Mouse (Mus musculus) midbrain, embryonic 13.5 days (tissue): ENCODE results near the gene Ankrd17. TPM values are rescaled to one million over a fixed set of nuclear protein-coding genes. Genes with fewer than 3 reads are reported as not detected.

Experiments used
- ATAC-seq: fragments of 200-750 bp; cut with Nextera tagmentation; 2 replicates; pipeline ENCODE4 v1.8.0; 2017; ENCODE audit warnings: mild to moderate bottlenecking, moderate TSS enrichment, moderate library complexity
- H3K27ac ChIP-seq: fragments of 300-500 bp; sonication (generic); 2 replicates; pipeline ENCODE4 v1.5.1; 2015; ENCODE audit warnings: inconsistent platforms, mild to moderate bottlenecking, moderate library complexity
- H3K27me3 ChIP-seq: fragments of 300-500 bp; sonication (generic); 2 replicates; pipeline ENCODE4 v1.6.1; 2015; ENCODE audit warnings: mild to moderate bottlenecking, inconsistent platforms
- H3K36me3 ChIP-seq: fragments of 300-500 bp; sonication (generic); 2 replicates; pipeline ENCODE4 v1.6.1; 2015; ENCODE audit warnings: mild to moderate bottlenecking, inconsistent platforms
- H3K4me1 ChIP-seq: fragments of 300-500 bp; sonication (generic); replicated peaks from 2 replicates; pipeline ENCODE4 v1.6.1; 2015; ENCODE audit warnings: inconsistent platforms
- H3K4me2 ChIP-seq: fragments of 300-500 bp; sonication (generic); replicated peaks from 2 replicates; pipeline ENCODE4 v1.6.1; 2015; ENCODE audit warnings: moderate library complexity, mild to moderate bottlenecking, inconsistent platforms
- H3K4me3 ChIP-seq: fragments of 300-500 bp; sonication (generic); replicated peaks from 2 replicates; pipeline ENCODE4 v1.5.1; 2015; ENCODE audit warnings: mild to moderate bottlenecking, inconsistent platforms
- H3K9ac ChIP-seq: fragments of 300-500 bp; sonication (generic); replicated peaks from 2 replicates; pipeline ENCODE4 v1.6.1; 2015; ENCODE audit warnings: mild to moderate bottlenecking, inconsistent platforms
- H3K9me3 ChIP-seq: fragments of 300-500 bp; sonication (generic); 2 replicates; pipeline ENCODE4 v1.6.1; 2016; ENCODE audit warnings: mild to moderate bottlenecking, inconsistent platforms
- WGBS: fragments of 180-500 bp; shearing (Covaris S2); methylation state at CpG from one replicate; pipeline ENCODE4 v1.1.7; 2015; 5-methylcytosine and 5-hydroxymethylcytosine counted together
- polyA plus RNA-seq: library from polyadenylated mRNA; unstranded; fragments of >200 nt; fragmentation: Nextera tagmentation; extraction: Ambion mirVana; gene quantifications from 2 replicates; pipeline ENCODE4 v1.2.1, GENCODE M21; 2015

Gene Ankrd17
- polyA plus RNA-seq, 1 experiment from 2014 or later: 32.2 TPM

DNA sequence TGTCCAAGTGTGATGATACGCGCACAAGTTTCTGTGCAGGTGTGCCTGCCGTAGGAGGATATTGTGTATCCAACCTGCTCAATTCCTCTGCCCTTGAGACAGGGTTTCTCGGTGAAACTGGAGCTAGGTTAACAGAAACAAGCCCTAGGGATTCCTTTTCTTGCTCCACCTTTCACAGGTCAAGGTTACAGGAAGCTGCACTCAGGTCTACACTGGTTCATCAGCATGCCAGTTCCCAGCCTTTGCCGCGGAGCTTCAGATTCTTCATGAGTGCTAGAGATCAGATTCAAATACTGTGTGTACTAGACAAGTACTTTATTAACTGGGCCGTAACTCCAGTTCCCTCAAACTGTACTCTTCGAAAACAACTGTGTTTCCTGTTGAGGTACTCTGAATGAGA is 131.2 kb downstream of the Ankrd17 start:
- no peak overlapping the region for H3K9ac ChIP-seq
- peaks cover 77% of the 10 kb centered on the region for H3K36me3 ChIP-seq
- no peak for ATAC-seq
- no peaks in the 10 kb centered on the region for H3K9me3 ChIP-seq
- H3K4me1 ChIP-seq: no peaks in the 10 kb centered on the region
- no peak overlapping the region for H3K4me2 ChIP-seq
- no peaks in the 10 kb centered on the region for H3K27me3 ChIP-seq
- no peak overlapping the region for H3K27ac ChIP-seq
- WGBS: 97% methylated on average over 8 of the region's 8 CpGs
- no peak overlapping the region for H3K4me3 ChIP-seq

DNA sequence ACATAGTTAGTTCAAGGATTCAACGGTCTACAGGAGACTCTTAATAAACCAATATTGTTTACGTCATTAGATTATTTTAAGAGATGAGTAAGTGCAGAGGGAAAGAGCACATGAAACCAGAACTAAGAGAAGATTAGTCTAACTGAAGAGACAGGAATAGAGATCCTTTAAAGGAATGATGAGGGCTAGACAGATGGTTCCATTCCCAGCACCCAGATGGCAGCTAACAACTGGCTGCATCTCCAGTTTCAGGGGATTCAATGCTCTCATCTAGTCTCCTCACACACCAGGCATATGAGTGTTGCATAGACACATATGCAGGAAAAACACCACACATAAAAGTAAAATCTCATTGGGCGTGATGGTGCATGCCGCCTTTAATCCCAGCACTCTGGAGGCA is 133.1 kb downstream of the Ankrd17 start:
- Histone ChIP-seq H3K27me3 (no peaks in the 10 kb centered on the region), H3K4me2 (no peak overlapping the region), H3K9ac (no peak overlapping the region), H3K4me3 (no peak overlapping the region), H3K4me1 (no peaks in the 10 kb centered on the region), H3K36me3 (peaks cover 82% of the 10 kb centered on the region), H3K27ac (no peak overlapping the region), H3K9me3 (no peaks in the 10 kb centered on the region)
- 95% methylated on average over 4 of the region's 4 CpGs for WGBS
- ATAC-seq: no peak

DNA sequence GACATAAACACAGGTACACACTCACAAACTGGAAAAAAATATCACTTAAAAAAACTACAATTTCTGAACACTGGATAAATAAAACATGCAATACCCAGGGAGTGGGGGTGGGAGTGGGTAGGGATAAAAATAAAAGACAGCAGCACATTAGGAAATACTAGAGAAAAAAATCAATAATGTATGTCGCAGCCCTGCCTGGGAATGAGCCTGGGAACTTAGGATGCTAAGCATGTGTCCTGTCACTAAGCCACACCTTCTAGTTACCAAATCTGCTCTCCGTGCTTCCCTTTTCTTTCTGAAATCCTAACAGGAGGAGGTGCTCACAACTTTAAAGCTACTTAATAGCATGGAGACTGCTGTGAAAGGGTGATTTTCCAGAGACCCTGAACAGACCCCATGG is 136.6 kb downstream of the Ankrd17 start:
- WGBS: 93% methylated on average over 2 of the region's 2 CpGs
- Histone ChIP-seq H3K9ac (no peak overlapping the region), H3K27ac (no peak overlapping the region), H3K4me3 (no peak overlapping the region), H3K36me3 (peaks cover 62% of the 10 kb centered on the region), H3K27me3 (no peaks in the 10 kb centered on the region), H3K4me1 (no peaks in the 10 kb centered on the region), H3K9me3 (no peaks in the 10 kb centered on the region), H3K4me2 (no peak overlapping the region)
- ATAC-seq: no peak

DNA sequence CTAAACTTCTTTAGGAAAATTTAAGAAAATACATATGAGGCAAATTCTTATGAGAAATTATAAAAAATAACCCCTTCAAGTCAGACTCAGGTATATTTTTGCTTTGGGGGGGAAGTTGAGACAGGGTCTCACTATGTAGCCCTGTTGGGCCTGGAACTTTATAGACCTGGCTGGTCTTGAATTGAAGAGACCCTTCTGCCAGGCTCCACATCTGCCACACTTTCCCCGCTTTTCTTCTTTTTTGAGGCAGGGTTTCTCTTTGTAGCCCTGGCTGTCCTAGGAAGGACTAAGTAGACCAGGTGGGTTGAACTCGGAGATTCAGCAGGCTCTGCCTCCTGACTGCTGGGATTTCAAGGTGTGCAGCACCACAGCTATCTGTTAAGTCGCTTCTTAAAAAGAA is 139.7 kb downstream of the Ankrd17 start:
- Histone ChIP-seq H3K9ac (no peak overlapping the region), H3K4me2 (no peak overlapping the region), H3K4me1 (peaks cover 11% of the 10 kb centered on the region), H3K9me3 (no peaks in the 10 kb centered on the region), H3K27ac (no peak overlapping the region), H3K27me3 (no peaks in the 10 kb centered on the region), H3K4me3 (no peak overlapping the region), H3K36me3 (peaks cover 45% of the 10 kb centered on the region)
- WGBS: 95% methylated on average over 3 of the region's 3 CpGs
- no peak for ATAC-seq

- Histone ChIP-seq H3K36me3 (peaks cover 38% of the 10 kb centered on the region), H3K9ac (no peak overlapping the region), H3K4me2 (no peak overlapping the region), H3K4me3 (no peak overlapping the region), H3K9me3 (no peaks in the 10 kb centered on the region), H3K27me3 (no peaks in the 10 kb centered on the region), H3K27ac (no peak overlapping the region), H3K4me1 (peaks cover 11% of the 10 kb centered on the region)
- WGBS: 92% methylated on average over 5 of the region's 5 CpGs
- no peak for ATAC-seq
Observed at GRCm38 (mm10) chr5:90224730-90225129, 141.6 kb downstream of the Ankrd17 start.

GRCm38 (mm10) chr5:90223534-90224381 is 142.6 kb downstream of the Ankrd17 start, which contains the start of gene Cox18:
Gene Cox18, minus strand, starts transcription at chr5:90224001.
- Histone ChIP-seq H3K4me1 (peaks cover 11% of the 10 kb centered on the region), H3K27me3 (no peaks in the 10 kb centered on the region), H3K9ac (peak within 1 kb of the TSS; percentile 87), H3K36me3 (peaks cover 34% of the 10 kb centered on the region), H3K9me3 (no peaks in the 10 kb centered on the region), H3K4me2 (peak within 1 kb of the TSS; percentile 82), H3K27ac (peak within 1 kb of the TSS; percentile 87), H3K4me3 (peak within 1 kb of the TSS; percentile 79)
- under 1% methylated on average over 61 of the region's 62 CpGs for WGBS
- ATAC-seq: peak; percentile 98

DNA sequence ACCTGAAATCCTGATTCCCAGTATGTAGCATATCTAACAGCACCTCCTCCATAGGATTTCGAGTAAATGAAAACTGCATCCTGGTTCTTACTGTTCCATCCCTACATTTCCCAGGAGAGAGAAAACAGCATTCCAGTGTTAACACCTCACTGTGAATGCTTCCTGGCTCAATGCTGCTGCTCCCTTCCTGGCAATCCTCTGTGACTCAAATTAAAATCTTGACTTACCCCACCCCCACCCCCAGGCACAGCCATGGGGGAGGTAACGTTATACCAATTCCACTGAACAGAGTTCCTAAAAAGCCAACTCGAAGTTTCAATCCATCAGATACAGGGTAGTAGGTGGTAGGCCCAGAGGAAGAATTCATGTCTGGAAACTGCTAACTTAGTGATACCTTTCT is 143.4 kb downstream of the Ankrd17 start:
- H3K27ac ChIP-seq: peak overlapping the region; percentile 87; the same call in 1 of the 2 replicates
- H3K4me1 ChIP-seq: peaks cover 11% of the 10 kb centered on the region
- H3K36me3 ChIP-seq: peaks cover 35% of the 10 kb centered on the region
- H3K9me3 ChIP-seq: no peaks in the 10 kb centered on the region
- H3K4me2 ChIP-seq: peak overlapping the region; percentile 82
- 49% methylated on average over 3 of the region's 3 CpGs for WGBS
- ATAC-seq: no peak
- peak overlapping the region; percentile 79 for H3K4me3 ChIP-seq
- H3K27me3 ChIP-seq: no peaks in the 10 kb centered on the region
- H3K9ac ChIP-seq: peak overlapping the region; percentile 87

DNA sequence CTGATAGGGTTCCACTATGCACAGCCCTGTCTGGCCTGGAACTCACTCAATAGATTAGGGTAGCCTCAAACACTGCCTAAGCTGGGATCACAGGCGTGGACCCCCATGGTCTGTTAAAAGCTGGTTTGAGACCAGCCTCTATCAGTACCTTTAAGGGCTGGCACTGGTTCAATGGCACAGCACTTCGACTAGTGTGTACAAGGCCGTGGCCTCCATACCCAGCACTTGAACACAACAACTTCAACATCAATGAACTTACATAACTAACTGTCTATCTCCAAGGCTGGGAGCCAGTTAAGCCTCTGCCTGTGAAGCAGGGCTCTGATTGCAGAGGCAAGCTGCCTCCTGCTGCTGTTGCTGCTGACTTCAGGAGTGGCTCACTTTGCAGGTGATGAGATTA is 148.6 kb downstream of the Ankrd17 start:
- ATAC-seq: no peak
- 97% methylated on average over 3 of the region's 3 CpGs for WGBS
- peaks cover 57% of the 10 kb centered on the region for H3K36me3 ChIP-seq
- no peak overlapping the region for H3K9ac ChIP-seq
- no peak overlapping the region for H3K4me2 ChIP-seq
- H3K9me3 ChIP-seq: no peaks in the 10 kb centered on the region
- H3K4me3 ChIP-seq: no peak overlapping the region
- peaks cover 5% of the 10 kb centered on the region for H3K4me1 ChIP-seq
- H3K27me3 ChIP-seq: no peaks in the 10 kb centered on the region
- no peak overlapping the region for H3K27ac ChIP-seq

DNA sequence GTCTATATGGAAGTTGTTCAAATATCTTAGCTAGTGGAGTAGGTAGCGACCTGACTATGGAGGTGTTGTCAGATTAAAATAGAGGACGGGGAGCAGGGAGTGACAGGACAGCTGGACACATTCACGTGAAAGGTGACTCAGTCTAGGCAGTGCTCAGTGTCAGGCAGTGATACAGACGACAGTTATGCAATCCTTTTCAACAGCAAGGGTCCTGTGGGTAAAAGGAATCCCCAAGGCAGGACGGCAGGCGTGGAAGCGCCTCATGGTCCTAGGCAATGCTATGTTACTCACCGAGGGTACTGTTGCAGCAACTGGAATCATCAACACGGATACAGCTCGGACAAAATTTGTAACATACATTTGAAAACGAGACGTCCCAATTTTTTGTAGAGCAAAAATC is 149.2 kb downstream of the Ankrd17 start:
- Histone ChIP-seq H3K4me3 (no peak overlapping the region), H3K36me3 (peaks cover 57% of the 10 kb centered on the region)

DNA sequence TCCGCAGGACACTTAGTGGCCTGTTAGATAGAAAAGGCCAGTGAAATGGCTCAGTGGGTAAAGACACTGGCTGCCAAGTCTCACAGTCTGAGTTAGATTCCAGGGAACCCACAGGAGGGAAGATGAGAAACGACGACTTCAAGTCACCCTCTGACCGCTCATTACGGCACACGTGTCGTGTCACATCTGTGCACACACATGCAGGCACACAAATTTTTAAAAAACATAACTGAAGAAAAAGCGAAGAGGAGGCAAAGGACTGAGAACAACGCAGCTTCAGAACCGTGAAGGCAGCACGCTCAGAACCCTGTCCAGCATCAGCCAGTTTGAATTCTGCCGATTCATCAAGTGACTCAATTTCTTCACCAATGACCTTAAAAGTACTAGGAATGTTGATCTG is 153.0 kb downstream of the Ankrd17 start:
- ATAC-seq: no peak
- no peak overlapping the region for H3K9ac ChIP-seq
- no peak overlapping the region for H3K4me3 ChIP-seq
- no peak overlapping the region for H3K27ac ChIP-seq
- H3K4me2 ChIP-seq: no peak overlapping the region
- H3K36me3 ChIP-seq: peaks cover 37% of the 10 kb centered on the region
- H3K9me3 ChIP-seq: no peaks in the 10 kb centered on the region
- no peaks in the 10 kb centered on the region for H3K4me1 ChIP-seq
- 95% methylated on average over 12 of the region's 12 CpGs for WGBS
- H3K27me3 ChIP-seq: no peaks in the 10 kb centered on the region

More for the DNA sequence above, 149.2 kb downstream of the Ankrd17 start:
- Histone ChIP-seq H3K27me3 (no peaks in the 10 kb centered on the region), H3K4me1 (no peaks in the 10 kb centered on the region), H3K4me2 (no peak overlapping the region), H3K27ac (no peak overlapping the region), H3K9ac (no peak overlapping the region), H3K9me3 (no peaks in the 10 kb centered on the region)
- no peak for ATAC-seq
- 93% methylated on average over 12 of the region's 12 CpGs for WGBS

DNA sequence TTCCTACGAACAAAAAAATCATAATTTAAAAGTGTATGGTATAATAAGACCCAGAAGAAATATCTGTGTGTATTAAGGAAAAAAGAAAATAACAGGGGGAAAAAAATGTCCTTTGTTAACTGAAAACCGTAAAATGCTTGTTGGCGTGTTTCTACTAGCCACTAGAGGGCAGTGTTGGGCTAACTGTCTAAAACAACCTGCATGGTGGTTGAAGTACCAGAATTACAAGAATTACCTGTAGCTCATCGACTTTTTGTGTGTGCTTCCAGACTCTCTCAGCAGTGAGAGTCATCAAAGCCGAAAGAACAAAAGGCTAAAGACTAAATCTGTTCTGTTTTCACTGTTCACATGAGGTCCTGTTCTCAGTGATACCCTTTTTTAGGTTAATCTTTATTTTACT is 163.2 kb downstream of the Ankrd17 start:
- Histone ChIP-seq H3K27me3 (no peaks in the 10 kb centered on the region), H3K27ac (no peak overlapping the region), H3K4me3 (no peak overlapping the region), H3K36me3 (no peaks in the 10 kb centered on the region), H3K4me1 (no peaks in the 10 kb centered on the region), H3K4me2 (no peak overlapping the region), H3K9me3 (no peaks in the 10 kb centered on the region), H3K9ac (no peak overlapping the region)
- WGBS: 29% methylated on average over 5 of the region's 5 CpGs
- peak; percentile 63; the same call in 1 of the 2 replicates for ATAC-seq

DNA sequence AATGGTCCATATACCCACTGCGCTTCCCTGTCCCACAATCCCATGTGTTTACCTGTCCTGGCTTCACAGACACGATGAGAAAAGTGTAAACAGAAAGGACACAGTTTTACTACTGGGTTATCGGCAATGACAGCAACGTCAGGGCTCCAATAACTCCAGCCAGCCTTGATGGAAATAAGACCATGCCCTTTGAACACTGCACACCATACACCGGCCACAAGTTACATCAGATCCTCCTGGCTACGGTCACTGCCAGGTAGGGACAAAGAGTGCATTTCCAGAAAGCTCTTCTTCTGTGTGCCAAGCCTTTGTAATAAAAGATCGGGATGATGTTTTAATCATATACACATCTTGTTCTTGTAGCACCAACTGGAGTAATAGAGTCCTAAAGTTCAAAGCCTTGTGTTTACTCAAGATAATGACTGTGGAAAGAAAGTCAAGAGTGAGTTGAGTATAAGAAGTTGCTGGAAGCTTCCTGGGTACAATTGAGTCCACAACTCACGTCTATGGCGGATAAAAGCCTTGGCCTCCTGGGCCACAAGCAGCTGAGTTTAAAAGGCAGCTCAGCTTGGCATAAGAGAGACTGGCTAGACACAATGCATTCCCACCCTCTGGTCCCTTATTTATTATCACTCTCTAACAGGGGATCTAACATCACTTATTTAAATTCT is 163.8 kb downstream of the Ankrd17 start:
- WGBS: 87% methylated on average over 9 of the region's 9 CpGs
- H3K9me3 ChIP-seq: no peaks in the 10 kb centered on the region
- no peak overlapping the region for H3K4me2 ChIP-seq
- no peaks in the 10 kb centered on the region for H3K4me1 ChIP-seq
- no peak overlapping the region for H3K9ac ChIP-seq
- H3K36me3 ChIP-seq: no peaks in the 10 kb centered on the region
- no peaks in the 10 kb centered on the region for H3K27me3 ChIP-seq
- H3K4me3 ChIP-seq: no peak overlapping the region
- peak; percentile 48; the same call in 1 of the 2 replicates for ATAC-seq
- no peak overlapping the region for H3K27ac ChIP-seq
